Mouse (Mus musculus) B cell, adult 67 days (primary cell): ENCODE results near the gene Ifna6. TPM values are rescaled to one million over a fixed set of nuclear protein-coding genes. Genes with fewer than 3 reads are reported as not detected.

ENCODE experiments used
- total RNA-seq, 2 experiments: library from RNA; stranded (reverse); gene quantifications; 4 replicates each; pipeline ENCODE4 v1.2.4; 2023

Gene Ifna6
- not detected for total RNA-seq

DNA sequence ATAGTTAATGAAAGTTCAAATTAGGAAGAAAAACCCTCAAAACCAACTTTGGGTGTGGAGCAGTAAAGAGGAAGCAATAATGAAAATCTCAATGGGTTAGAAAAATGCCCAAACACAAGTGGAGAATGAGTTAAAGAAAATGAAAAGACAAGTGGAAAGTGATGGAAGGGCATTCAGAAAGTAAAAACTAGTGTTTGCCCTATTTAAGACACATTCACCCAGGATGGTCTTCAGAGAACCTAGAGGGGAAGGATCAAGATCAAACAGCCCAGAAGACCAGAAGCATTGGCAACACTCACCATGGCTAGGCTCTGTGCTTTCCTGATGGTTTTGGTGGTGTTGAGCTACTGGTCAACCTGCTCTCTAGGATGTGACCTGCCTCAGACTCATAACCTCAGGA lies at the start of gene Ifna6:
Gene Ifna6 (plus strand): TSS at position 301 of the 400 bp plus-strand sequence.

DNA sequence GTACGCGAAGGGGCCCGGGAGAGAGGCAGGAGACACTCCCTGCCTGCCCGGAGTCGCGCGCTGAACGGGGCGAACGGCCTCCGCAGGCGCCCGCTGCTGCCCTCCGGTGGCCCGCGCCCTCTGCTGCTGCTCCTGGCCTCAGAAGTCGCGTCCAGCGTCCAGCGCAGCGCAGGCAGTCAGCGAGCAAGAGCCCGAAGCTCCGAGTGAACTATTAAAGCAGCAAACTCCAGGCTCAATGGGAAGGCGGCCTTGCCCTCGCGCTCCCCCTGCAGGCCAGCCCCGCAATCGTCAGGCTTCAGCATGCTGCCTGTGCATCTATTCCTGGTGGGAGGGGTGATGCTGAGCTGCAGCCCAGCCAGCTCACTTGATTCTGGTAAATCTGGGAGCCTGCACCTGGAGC lies 47.7 kb upstream of the Ifna6 start, which contains the start of gene Gm13272:
Gene Gm13272 (plus strand): TSS at position 301 of the 400 bp plus-strand sequence.

GRCm38 (mm10) chr4:88781831-88782230 lies 45.4 kb upstream of the Ifna6 start, which contains the start of gene Ifnz:
Ifnz (plus strand) TSS chr4:88782131.

GRCm38 (mm10) chr4:88785409-88785808 lies 41.8 kb upstream of the Ifna6 start, which contains the start of gene Gm13276:
Gm13276 (plus strand) TSS chr4:88785709.

DNA sequence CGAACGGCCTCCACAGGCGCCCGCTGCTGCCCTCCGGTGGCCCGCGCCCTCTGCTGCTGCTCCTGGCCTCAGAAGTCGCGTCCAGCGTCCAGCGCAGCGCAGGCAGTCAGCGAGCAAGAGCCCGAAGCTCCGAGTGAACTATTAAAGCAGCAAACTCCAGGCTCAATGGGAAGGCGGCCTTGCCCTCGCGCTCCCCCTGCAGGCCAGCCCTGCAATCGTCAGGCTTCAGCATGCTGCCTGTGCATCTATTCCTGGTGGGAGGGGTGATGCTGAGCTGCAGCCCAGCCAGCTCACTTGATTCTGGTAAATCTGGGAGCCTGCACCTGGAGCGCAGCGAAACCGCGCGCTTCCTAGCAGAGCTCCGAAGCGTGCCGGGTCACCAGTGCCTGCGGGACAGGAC lies 38.8 kb upstream of the Ifna6 start, which contains the start of gene Gm13277:
Gene Gm13277 (plus strand): TSS at position 231 of the 400 bp plus-strand sequence.

GRCm38 (mm10) chr4:88791250-88791649 lies 36.0 kb upstream of the Ifna6 start, which contains the start of gene Gm13278:
Gm13278 (plus strand) TSS chr4:88791550.

DNA sequence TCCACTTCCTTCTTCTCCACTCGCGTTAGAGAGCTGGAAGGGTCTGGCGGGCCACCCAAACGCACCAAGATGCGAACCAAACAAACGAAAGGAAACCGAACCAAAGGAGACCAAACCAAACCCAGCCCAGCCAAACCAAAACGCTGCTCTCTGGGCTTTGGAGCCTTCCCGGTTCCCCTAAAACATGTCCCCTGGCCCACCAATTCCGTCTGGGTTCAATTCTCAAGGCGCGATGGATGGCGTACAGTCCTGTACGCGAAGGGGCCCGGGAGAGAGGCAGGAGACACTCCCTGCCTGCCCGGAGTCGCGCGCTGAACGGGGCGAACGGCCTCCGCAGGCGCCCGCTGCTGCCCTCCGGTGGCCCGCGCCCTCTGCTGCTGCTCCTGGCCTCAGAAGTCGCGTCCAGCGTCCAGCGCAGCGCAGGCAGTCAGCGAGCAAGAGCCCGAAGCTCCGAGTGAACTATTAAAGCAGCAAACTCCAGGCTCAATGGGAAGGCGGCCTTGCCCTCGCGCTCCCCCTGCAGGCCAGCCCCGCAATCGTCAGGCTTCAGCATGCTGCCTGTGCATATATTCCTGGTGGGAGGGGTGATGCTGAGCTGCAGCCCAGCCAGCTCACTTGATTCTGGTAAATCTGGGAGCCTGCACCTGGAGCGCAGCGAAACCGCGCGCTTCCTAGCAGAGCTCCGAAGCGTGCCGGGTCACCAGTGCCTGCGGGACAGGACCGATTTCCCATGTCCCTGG lies 33.1 kb upstream of the Ifna6 start, which contains the start of gene Gm13275:
Gene Gm13275 (plus strand): TSS at position 552 of the 740 bp plus-strand sequence.

GRCm38 (mm10) chr4:88797097-88797496 lies 30.1 kb upstream of the Ifna6 start, which contains the start of gene Gm13279:
Gm13279 (plus strand) TSS chr4:88797397.

DNA sequence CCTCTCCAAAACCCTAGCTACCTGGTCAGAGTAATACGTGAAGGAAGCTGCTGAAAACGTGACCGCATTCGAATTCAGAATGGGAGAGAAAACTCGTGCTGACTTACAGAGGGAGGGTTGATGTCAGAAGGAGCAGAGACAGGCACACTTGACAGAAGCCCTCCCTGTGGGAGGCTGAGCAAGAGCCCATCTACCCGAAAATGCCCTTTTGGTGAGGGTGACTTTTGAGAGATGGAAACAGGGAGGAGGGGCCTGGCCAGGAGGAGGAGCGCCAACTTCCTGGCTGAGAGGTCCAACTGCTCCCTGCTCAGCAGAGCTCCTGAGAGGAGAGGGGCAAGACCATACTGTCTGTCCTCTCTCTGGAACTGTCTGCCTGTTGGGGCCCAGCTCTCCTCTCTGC lies 27.9 kb upstream of the Ifna6 start, which contains the start of gene Gm13285:
Gene Gm13285 (plus strand): TSS at position 301 of the 400 bp plus-strand sequence.

GRCm38 (mm10) chr4:88802954-88803353 lies 24.3 kb upstream of the Ifna6 start, which contains the start of gene Gm13287:
Gm13287 (plus strand) TSS chr4:88803254.

DNA sequence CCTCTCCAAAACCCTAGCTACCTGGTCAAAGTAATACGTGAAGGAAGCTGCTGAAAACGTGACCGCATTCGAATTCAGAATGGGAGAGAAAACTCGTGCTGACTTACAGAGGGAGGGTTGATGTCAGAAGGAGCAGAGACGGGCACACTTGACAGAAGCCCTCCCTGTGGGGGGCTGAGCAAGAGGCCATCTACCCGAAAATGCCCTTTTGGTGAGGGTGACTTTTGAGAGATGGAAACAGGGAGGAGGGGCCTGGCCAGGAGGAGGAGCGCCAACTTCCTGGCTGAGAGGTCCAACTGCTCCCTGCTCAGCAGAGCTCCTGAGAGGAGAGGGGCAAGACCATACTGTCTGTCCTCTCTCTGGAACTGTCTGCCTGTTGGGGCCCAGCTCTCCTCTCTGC lies 22.0 kb upstream of the Ifna6 start, which contains the start of gene Gm13288:
Gene Gm13288 (plus strand): TSS at position 301 of the 400 bp plus-strand sequence.

GRCm38 (mm10) chr4:88815928-88816327 lies 11.3 kb upstream of the Ifna6 start, which contains the start of gene Ifna7:
Ifna7 (plus strand) TSS chr4:88816228.

DNA sequence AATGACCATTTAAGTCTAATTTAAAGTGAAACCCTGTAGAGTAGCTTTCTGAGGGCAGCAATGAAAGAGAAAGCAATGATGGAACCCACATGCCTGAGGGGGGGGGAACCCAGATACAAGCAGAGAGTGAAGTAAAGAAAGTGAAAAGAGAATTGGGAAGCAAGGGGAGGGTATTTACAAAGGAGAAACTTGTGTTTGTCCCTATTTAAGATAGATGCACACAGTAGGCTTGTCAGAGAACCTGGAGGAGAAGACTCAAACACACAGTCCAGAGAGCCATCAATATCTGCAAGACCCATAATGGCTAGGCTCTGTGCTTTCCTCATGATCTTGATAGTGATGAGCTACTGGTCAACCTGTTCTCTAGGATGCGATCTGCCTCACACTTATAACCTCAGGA lies 7.6 kb upstream of the Ifna6 start, which contains the start of gene Ifna11:
Gene Ifna11 (plus strand): TSS at position 301 of the 400 bp plus-strand sequence.

DNA sequence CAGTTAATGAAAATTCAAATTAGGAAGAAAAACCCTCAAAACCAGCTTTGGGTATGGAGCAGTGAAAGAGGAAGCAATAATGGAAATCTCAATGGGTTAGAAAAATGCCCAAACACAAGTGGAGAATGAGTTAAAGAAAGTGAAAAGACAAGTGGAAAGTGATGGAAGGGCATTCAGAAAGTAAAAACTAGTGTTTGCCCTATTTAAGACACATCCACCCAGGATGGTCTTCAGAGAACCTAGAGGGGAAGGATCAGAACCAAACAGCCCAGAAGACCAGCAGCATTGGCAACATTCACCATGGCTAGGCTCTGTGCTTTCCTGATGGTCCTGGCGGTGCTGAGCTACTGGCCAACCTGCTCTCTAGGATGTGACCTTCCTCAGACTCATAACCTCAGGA lies 8.0 kb downstream of the Ifna6 start, which contains the start of gene Ifna5:
Gene Ifna5 (plus strand): TSS at position 301 of the 400 bp plus-strand sequence.

GRCm38 (mm10) chr4:88841438-88841911 lies 14.3 kb downstream of the Ifna6 start, which contains the start of gene Ifna4:
Ifna4 (plus strand) TSS chr4:88841861.

DNA sequence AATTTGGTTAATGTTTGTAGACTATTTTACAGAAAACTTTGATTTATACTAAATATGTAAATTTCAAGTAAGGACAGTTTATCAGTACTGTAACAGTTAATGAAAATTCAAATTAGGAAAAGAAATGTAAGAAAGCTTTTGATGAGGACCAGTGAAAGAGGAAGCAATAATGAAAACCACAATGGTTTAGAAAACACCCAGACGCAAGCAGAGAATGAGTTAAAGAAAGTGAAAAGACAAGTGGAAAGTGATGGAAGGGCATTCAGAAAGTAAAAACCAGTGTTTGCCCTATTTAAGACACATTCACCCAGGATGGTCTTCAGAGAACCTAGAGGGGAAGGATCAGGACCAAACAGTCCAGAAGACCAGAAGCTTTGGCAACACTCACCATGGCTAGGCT lies 22.5 kb downstream of the Ifna6 start, which contains the start of gene Ifna1:
Gene Ifna1 (plus strand): TSS at position 390 of the 400 bp plus-strand sequence.

Other genes with a start within 250 kb of the Ifna6 start
- not detected for gene Ifna9, start 235.0 kb upstream of the Ifna6 start, total RNA-seq
- gene Ifna12, start 224.0 kb upstream of the Ifna6 start, total RNA-seq, result not detected
- gene C87499, start 193.0 kb upstream of the Ifna6 start, total RNA-seq, result not detected
- gene Ifna13, start 183.0 kb upstream of the Ifna6 start, total RNA-seq, result not detected
- gene Ifna16, start 150.5 kb upstream of the Ifna6 start, total RNA-seq, result not detected
- not detected for gene Ifna2, start 143.5 kb upstream of the Ifna6 start, total RNA-seq
- gene Ifnab, start 136.1 kb upstream of the Ifna6 start, total RNA-seq, result not detected
- gene Gm26566, start 105.6 kb upstream of the Ifna6 start, total RNA-seq, result not detected
- gene Klhl9, start 105.0 kb upstream of the Ifna6 start, total RNA-seq, result 10 to 100 TPM; 18.7 to 20.6 TPM
- not detected for gene Gm13271, start 72.5 kb upstream of the Ifna6 start, total RNA-seq
- not detected for gene Gm13283, start 67.3 kb upstream of the Ifna6 start, total RNA-seq
- gene Gm13290, start 53.6 kb upstream of the Ifna6 start, total RNA-seq, result not detected
- not detected for gene Gm13289, start 50.5 kb upstream of the Ifna6 start, total RNA-seq
- not detected for gene Gm13272, start 47.6 kb upstream of the Ifna6 start, total RNA-seq
- gene Ifnz, start 45.3 kb upstream of the Ifna6 start, total RNA-seq, result not detected
- not detected for gene Gm13276, start 41.7 kb upstream of the Ifna6 start, total RNA-seq
- not detected for gene Gm13277, start 38.8 kb upstream of the Ifna6 start, total RNA-seq
- not detected for gene Gm13278, start 35.9 kb upstream of the Ifna6 start, total RNA-seq
- not detected for gene Gm13275, start 32.9 kb upstream of the Ifna6 start, total RNA-seq
- gene Gm13279, start 30.0 kb upstream of the Ifna6 start, total RNA-seq, result not detected
- not detected for gene Gm13285, start 27.8 kb upstream of the Ifna6 start, total RNA-seq
- not detected for gene Gm13287, start 24.2 kb upstream of the Ifna6 start, total RNA-seq
- gene Gm13288, start 21.9 kb upstream of the Ifna6 start, total RNA-seq, result not detected
- gene Ifna7, start 11.2 kb upstream of the Ifna6 start, total RNA-seq, result not detected
- gene Ifna11, start 7.5 kb upstream of the Ifna6 start, total RNA-seq, result not detected
- not detected for gene Ifna5, start 8.1 kb downstream of the Ifna6 start, total RNA-seq
- gene Ifna4, start 14.4 kb downstream of the Ifna6 start, total RNA-seq, result not detected
- gene Ifna1, start 22.7 kb downstream of the Ifna6 start, total RNA-seq, result not detected
- not detected for gene Ifne, start 52.8 kb downstream of the Ifna6 start, total RNA-seq